Mouse (Mus musculus) testis, adult 2 months (tissue): ENCODE measurements around the gene Id1. TPM values are rescaled to one million over a fixed set of nuclear protein-coding genes. Genes with fewer than 3 reads are reported as not detected.

Source experiments
- H3K27ac ChIP-seq: fragments of 200-500 bp; 2 replicates; pipeline ENCODE4 v1.5.1; 2012; ENCODE audit warnings: low read depth, low read length; ENCODE audit not compliant: control insufficient read depth, insufficient read depth
- H3K27me3 ChIP-seq: fragments of 200-500 bp; 2 replicates; pipeline ENCODE4 v1.6.1; 2012; ENCODE audit warnings: mild to moderate bottlenecking, low read length, moderate library complexity; ENCODE audit not compliant: control insufficient read depth, insufficient read depth
- H3K36me3 ChIP-seq: fragments of 200-500 bp; 2 replicates; pipeline ENCODE4 v1.6.1; 2012; ENCODE audit warnings: mild to moderate bottlenecking, low read length; ENCODE audit not compliant: control insufficient read depth, insufficient read depth
- H3K4me1 ChIP-seq: fragments of 200-500 bp; 2 replicates; pipeline ENCODE4 v1.6.1; 2012; ENCODE audit warnings: low read length; ENCODE audit not compliant: control insufficient read depth, insufficient read depth
- H3K4me3 ChIP-seq: fragments of 200-500 bp; 2 replicates; pipeline ENCODE4 v1.5.1; 2012; ENCODE audit warnings: low read depth, mild to moderate bottlenecking, low read length, moderate library complexity, mixed read lengths; ENCODE audit not compliant: control insufficient read depth
- CTCF ChIP-seq: fragments of 200-500 bp; IDR thresholded peaks from 2 replicates; pipeline ENCODE4 v1.5.1; 2012; ENCODE audit warnings: low read depth, mild to moderate bottlenecking, inconsistent platforms, low read length, moderate library complexity; ENCODE audit not compliant: control insufficient read depth, insufficient read depth, insufficient replicate concordance
- POLR2A ChIP-seq: fragments of 200-500 bp; IDR thresholded peaks from 2 replicates; pipeline ENCODE4 v1.6.1; 2012; ENCODE audit warnings: low read depth, mild to moderate bottlenecking, inconsistent platforms, low read length, moderate library complexity; ENCODE audit not compliant: control insufficient read depth
- polyA plus RNA-seq: library from polyadenylated mRNA; depleted of rRNA; stranded (reverse); fragments of >200 nt; gene quantifications from 2 replicates; pipeline ENCODE4 v1.2.3, GENCODE M21; 2012

Id1 gene
- polyA plus RNA-seq, 1 experiment = 5.5 TPM

- Histone ChIP-seq H3K27ac (peak overlapping the region; percentile 36), H3K36me3 (no peaks in the 10 kb centered on the region), H3K4me1 (peaks cover 38% of the 10 kb centered on the region), H3K4me3 (no peak overlapping the region; the same call in 1 of the 2 replicates), H3K27me3 (no peaks in the 10 kb centered on the region)
- TF ChIP-seq POLR2A (no peak), CTCF (no peak)
These were observed 3.2 kb downstream of the Id1 start for GRCm38 (mm10) chr2:152739031-152739841.

DNA sequence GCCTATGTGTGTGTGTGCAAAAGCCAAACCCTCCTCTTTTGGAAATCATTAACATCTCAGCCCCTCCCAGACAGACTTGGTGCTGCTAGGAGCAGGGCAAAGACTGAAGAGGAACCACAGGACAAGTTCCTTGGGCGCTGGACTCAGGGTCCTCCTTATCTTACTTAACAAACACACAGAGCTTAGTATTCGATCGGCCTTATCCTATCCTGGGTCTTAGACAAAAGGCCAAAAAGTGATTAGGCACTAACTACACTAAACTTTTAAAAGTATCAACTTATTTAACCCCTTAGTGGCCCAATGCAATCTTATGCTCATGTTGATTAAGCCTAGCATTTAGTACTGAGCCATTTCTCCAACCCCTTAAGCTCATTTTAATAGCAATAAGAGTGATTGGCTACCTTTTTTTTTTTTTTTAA is 3.8 kb downstream of the Id1 start:
- peaks cover 34% of the 10 kb centered on the region for H3K4me1 ChIP-seq
- no peak overlapping the region for H3K4me3 ChIP-seq
- TF ChIP-seq POLR2A (no peak), CTCF (no peak)
- H3K27ac ChIP-seq = peak overlapping the region; percentile 36
- no peaks in the 10 kb centered on the region for H3K36me3 ChIP-seq
- no peaks in the 10 kb centered on the region for H3K27me3 ChIP-seq

DNA sequence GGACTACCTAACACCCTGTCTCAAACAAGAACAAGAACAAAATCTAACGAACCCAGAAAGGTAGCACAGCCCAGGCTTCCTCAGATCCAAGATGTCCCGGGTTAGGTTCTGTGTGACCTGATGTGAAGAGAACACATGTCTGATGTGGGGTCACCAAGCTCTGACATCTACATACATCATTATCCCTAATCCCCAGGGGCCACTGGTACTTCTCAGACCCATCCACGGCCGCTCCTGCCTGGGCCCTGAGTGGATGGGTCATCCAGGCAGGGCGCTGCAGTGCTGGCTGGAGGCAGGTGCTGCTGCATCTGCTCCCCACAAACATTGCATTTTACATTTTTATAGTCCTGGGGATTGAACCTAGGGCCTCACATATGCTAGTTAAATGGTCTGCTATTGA is 4.4 kb downstream of the Id1 start:
- TF ChIP-seq CTCF = no peak
- no peak for TF ChIP-seq POLR2A
- Histone ChIP-seq H3K36me3 (no peaks in the 10 kb centered on the region), H3K4me1 (peaks cover 29% of the 10 kb centered on the region), H3K27me3 (no peaks in the 10 kb centered on the region), H3K4me3 (no peak overlapping the region), H3K27ac (no peak overlapping the region)

GRCm38 (mm10) chr2:152741153-152742041 is 5.3 kb downstream of the Id1 start:
- no peak for TF ChIP-seq POLR2A
- no peak for TF ChIP-seq CTCF
- H3K4me1 ChIP-seq = peaks cover 22% of the 10 kb centered on the region
- H3K27me3 ChIP-seq = no peaks in the 10 kb centered on the region
- no peaks in the 10 kb centered on the region for H3K36me3 ChIP-seq
- no peak overlapping the region for H3K27ac ChIP-seq
- H3K4me3 ChIP-seq = no peak overlapping the region

DNA sequence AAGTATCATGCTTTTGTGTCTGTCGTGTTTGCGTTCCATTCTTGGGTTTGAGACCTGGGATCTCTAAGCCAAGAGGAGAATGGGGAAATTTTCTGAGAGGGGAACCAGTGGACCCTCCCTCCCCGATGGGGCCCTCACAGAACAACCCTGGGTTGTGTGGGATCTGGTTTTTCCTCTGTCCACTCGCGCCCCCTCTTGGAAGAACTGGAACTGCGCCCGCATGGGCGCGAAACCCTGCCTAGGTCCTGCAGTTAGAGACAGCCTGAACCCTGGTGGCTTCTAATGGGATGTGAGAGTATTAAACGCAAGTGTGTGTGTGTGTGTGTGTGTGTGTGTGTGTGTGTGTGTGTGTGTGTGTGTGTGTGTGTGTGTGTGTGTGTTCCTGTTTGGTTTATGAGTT is 6.4 kb downstream of the Id1 start:
- no peaks in the 10 kb centered on the region for H3K36me3 ChIP-seq
- no peak overlapping the region for H3K27ac ChIP-seq
- no peak overlapping the region for H3K4me3 ChIP-seq
- no peak for TF ChIP-seq POLR2A
- TF ChIP-seq CTCF = peak; percentile 38; the same call in 1 of the 2 replicates
- H3K4me1 ChIP-seq = peaks cover 13% of the 10 kb centered on the region
- no peaks in the 10 kb centered on the region for H3K27me3 ChIP-seq

- H3K27ac ChIP-seq = no peak within 1 kb of the TSS
- H3K27me3 ChIP-seq = no peaks in the 10 kb centered on the region
- H3K4me1 ChIP-seq = no peaks in the 10 kb centered on the region; the same call in 1 of the 2 replicates
- TF ChIP-seq POLR2A = no peak
- TF ChIP-seq CTCF = no peak
- no peak within 1 kb of the TSS; the same call in 1 of the 2 replicates for H3K4me3 ChIP-seq
- no peaks in the 10 kb centered on the region for H3K36me3 ChIP-seq
These were observed 18.1 kb downstream of the Id1 start, which contains the start of gene Cox4i2 for GRCm38 (mm10) chr2:152753944-152754711. TSS of gene Cox4i2 (plus strand) at chr2:152754173.
